Mouse (Mus musculus) bone marrow macrophage, adult 2 months (primary cell): Measurements from ENCODE around the gene Hspa2. TPM values are rescaled to one million over a fixed set of nuclear protein-coding genes. Genes with fewer than 3 reads are reported as not detected.
"Not testable (repeated sequence)": the region's sequence is repeated elsewhere in the genome, so short reads cannot be mapped to it uniquely, and the experiment has no call there.

Experiments
- H3K27ac ChIP-seq: 2 replicates; pipeline ENCODE4 v1.5.1; 2012; ENCODE audit warnings: low read depth, low read length; ENCODE audit not compliant: insufficient read depth
- H3K4me1 ChIP-seq: 2 replicates; pipeline ENCODE4 v1.6.1; 2012; ENCODE audit warnings: low read length; ENCODE audit not compliant: control insufficient read depth, insufficient read depth
- H3K4me3 ChIP-seq: 2 replicates; pipeline ENCODE4 v1.5.1; 2012; ENCODE audit warnings: mild to moderate bottlenecking, low read length, moderate library complexity; ENCODE audit not compliant: insufficient read depth
- CTCF ChIP-seq: IDR thresholded peaks from 2 replicates; pipeline ENCODE4 v1.5.1; 2012; ENCODE audit warnings: low read depth, mild to moderate bottlenecking, low read length, moderate library complexity
- POLR2A ChIP-seq: IDR thresholded peaks from 2 replicates; pipeline ENCODE4 v1.6.1; 2012; ENCODE audit warnings: mild to moderate bottlenecking, low read depth, low read length, borderline replicate concordance
- polyA plus RNA-seq: library from polyadenylated mRNA; stranded (reverse); fragments of >200 nt; gene quantifications from 2 replicates; pipeline ENCODE4 v1.2.4, GENCODE M21; 2012; ENCODE audit not compliant: missing spikeins, insufficient read depth, insufficient read length

Hspa2 gene
- polyA plus RNA-seq, 1 experiment = 8.0 TPM

DNA sequence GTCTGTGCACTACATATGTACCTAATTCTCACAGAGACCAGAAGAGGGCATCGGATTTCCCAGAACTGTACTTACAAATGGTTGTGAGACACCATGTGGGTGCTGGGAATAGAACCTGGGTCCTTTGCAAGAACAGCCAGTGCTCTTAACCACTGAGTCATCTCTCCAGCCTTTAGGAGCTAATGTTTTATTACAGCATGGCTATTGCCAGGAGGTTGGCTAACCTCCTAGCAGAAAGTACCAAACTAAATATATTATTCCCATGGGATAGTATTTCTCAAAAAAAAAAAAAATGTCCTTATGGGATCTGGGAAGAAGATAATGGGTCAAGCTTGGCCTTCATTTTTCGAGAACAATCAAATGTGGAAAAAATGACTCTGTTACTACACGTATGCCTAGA, 21.3 kb downstream of the Hspa2 start:
- Histone ChIP-seq H3K27ac (no peak overlapping the region), H3K4me3 (no peak overlapping the region), H3K4me1 (no peaks in the 10 kb centered on the region)
- TF ChIP-seq CTCF (no peak), POLR2A (no peak)

DNA sequence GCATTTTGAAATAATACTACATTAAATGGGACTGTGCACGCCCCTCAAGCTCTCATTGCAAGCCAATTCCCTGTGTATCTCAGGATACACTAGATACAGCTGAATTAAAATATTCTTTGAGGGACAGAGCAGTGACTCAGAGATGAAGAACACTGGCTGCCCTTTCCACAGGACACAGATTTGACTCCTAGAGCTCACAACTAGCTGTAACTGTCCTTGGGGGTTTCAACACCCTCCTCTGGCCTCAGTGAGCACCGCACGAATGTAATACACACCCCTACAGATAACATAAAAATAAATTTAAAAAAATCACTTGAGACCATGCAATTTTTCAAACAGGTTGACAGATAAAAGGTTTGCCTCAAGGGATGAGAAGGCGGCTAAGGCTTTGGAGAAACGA, 23.6 kb downstream of the Hspa2 start:
- TF ChIP-seq POLR2A (no peak), CTCF (no peak)
- no peak overlapping the region for H3K27ac ChIP-seq
- no peak overlapping the region for H3K4me3 ChIP-seq
- no peaks in the 10 kb centered on the region for H3K4me1 ChIP-seq

DNA sequence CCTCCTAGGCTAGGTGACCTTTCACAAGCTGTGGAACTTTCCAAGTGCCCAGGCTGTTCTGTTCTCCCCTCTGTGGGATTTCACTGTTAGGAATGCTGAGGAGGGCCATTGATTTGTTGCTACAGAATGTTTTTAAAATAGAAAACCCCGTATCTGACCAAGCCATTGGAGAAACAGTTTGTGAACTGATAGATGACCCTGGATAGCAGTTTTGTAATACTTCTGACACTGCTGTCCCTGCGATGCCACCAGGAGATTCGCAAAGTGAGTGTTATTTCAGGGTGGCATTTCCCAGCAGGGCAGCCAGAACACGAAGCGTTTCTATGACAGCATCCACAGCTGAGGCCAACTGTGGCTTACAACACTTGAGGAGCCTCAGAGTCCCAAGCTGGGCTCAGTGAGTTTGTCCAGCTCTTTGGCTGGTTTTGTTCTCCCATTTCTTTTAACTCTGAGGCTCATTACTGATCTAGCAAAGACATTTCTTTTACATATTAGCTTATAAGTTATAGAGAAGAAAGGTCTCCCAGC, 27.0 kb downstream of the Hspa2 start:
- Histone ChIP-seq H3K4me3 (no peak overlapping the region), H3K27ac (no peak overlapping the region), H3K4me1 (no peaks in the 10 kb centered on the region)
- TF ChIP-seq CTCF = no peak
- TF ChIP-seq POLR2A = no peak

DNA sequence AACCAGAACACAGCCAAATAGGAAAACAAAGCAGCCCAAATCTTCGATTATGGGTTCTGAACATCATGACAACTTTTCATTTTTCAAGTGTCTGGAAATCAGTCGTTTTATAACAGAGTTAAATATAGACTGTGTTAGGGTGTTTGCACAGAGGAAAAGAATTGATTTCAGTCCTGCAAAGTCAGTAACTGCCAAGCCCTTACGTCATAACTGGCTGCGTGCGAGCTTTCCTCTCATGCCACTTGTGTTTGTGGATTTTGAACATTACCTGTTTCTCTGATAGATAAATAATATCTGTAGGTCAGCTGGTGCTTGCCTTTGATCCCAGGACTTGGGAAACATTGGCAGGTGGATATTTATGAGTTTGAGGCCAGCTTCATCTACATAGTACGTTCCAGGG, 27.5 kb downstream of the Hspa2 start:
- no peak for TF ChIP-seq CTCF
- TF ChIP-seq POLR2A = no peak
- Histone ChIP-seq H3K4me1 (no peaks in the 10 kb centered on the region), H3K4me3 (no peak overlapping the region), H3K27ac (no peak overlapping the region)

DNA sequence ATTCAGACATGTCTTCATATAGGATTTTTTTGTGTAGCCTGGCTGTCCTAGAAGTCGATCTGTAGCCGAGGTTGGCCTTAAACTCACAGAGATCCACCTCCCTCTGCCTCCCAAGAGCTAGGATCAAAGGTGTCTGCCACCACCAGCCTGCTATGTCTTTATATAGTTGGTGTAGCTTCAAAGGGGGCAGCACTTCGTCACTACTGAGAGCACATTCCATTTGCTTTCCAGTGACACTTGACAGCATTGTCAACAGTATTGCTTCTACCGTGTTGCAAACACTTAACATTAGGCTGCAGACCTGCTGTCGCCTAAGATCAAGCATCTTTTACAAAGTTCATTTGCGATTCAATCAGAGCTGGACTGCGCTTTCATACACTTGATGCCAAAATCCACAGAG, 30.1 kb downstream of the Hspa2 start:
- H3K4me3 ChIP-seq = no peak overlapping the region
- no peak overlapping the region for H3K27ac ChIP-seq
- H3K4me1 ChIP-seq = no peaks in the 10 kb centered on the region
- TF ChIP-seq CTCF (no peak), POLR2A (no peak)

DNA sequence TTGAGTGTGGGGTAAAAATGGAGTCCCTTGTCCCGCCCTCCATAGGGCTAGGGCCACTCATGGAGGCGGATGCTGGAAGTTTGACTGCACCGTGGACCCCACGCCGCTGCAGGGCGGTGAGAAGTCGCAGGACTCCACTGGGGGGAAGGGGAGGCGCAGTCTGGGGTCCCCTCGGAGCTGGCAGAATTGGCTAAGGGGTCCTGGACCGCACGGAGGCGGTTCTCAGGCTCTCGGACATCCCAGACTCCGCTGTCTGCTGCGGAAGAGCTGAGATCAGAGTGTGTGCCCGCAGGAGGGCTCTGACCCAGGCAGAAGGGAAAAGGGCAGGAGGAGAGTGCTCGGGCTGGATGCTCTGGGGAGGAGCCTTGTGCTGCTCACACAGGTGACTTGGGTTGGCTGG, 31.1 kb downstream of the Hspa2 start:
- Histone ChIP-seq H3K27ac (no peak overlapping the region), H3K4me3 (no peak overlapping the region), H3K4me1 (no peaks in the 10 kb centered on the region)
- TF ChIP-seq CTCF (no peak), POLR2A (no peak)

DNA sequence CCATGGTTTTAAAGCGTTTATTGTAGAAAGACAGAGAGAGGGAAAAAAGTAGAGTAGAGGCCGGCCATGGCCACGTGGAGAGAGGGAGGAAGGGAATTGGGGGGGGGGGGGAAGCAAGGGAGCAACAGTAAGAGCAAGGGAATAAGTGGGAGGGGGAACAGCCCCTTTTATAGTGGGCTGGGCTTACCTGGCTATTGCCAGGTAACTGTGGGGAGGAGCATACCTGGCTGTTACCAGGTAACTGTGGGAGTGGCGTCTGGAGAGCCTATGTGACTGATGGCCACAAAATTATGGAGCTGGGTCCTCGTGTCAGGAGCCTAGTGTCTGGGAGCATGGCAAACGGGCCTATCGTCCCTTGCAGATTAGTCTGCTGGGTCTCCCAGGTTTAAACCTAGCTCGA, 31.6 kb downstream of the Hspa2 start:
- Histone ChIP-seq H3K4me3 (no peak overlapping the region), H3K4me1 (no peaks in the 10 kb centered on the region), H3K27ac (no peak overlapping the region)
- no peak for TF ChIP-seq POLR2A
- TF ChIP-seq CTCF = no peak

DNA sequence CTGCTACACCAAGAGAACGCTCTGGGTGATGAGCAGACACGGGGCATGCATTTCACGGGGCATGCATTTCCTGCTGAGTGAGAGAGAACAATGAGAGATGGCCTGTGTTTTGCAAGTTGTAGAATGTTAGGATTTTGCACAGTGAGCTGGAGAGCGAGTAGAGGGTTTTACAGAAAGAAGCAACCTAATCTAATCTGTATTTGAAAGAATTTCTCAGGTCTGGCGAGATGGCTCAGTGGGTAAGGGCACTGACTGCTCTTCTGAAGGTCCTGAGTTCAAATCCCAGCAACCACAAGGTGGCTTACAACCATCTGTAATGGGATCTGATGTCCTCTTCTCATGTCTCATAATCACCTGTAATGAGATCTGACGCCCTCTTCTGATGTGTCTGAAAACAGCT, 39.5 kb downstream of the Hspa2 start:
- H3K4me3 ChIP-seq, H3K27ac ChIP-seq, H3K4me1 ChIP-seq: not testable (repeated sequence)

DNA sequence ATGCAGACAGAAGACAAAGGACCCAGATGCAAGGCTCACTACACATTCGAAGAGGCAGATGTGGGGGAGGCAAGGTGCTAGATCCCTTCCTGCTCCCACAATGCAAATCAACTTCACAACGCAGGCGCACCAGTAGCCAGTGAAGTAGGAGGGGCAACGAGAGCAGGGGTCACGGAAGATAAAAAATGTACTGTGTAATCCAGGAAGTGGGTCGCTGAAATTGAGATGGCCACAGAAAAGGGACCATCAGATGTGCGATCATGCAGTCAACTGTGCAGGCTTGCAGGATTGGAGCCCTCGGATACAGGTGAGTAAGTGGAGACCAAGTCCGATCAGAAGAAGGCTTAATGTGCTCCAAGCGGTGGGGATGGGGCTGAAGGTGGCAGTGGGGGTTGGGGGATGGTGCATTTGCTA, 40.4 kb downstream of the Hspa2 start:
- TF ChIP-seq POLR2A (no peak), CTCF (no peak)
- Histone ChIP-seq H3K27ac (no peak overlapping the region), H3K4me3 (no peak overlapping the region), H3K4me1 (no peaks in the 10 kb centered on the region)

DNA sequence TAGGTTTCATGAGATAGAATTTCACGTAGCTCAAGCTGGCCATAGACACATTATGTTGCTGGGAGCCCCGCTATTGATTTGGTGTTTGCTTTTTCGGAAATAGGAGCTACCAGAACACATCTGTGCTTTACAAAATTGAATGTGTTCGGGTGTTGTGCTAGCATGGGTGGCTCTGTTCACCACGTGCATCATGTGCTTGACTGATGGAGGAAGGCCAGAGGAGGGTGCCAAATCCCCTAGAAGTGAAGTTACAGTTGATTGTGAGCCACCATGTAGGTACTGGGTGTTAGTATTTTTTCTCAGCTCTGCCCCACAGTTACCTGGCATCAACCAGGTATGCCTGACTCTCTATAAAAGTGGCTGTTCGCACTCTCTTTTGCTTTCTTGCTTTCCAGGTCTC, 40.9 kb downstream of the Hspa2 start:
- Histone ChIP-seq H3K4me3 (no peak overlapping the region), H3K4me1 (no peaks in the 10 kb centered on the region), H3K27ac (no peak overlapping the region)
- TF ChIP-seq CTCF (no peak), POLR2A (no peak)

DNA sequence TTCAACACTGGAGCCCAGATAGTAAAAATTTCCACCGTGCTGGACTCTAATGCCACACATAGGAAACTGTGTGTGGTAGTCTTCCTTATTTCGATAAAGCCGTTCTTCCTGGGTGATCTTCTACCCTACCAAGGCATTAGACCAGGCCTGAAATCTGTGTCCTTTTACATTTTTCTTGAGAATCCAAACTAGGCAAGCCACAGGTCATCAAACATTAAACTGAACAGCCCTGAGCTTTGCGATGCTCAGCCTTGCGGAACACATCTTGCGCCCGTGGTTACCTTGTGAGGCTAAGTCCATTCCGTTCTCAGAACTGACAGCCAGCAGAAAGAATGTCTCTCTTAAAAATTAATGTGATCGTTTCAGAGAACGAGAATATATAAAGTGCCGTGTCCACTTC, 42.2 kb downstream of the Hspa2 start:
- no peak overlapping the region for H3K4me3 ChIP-seq
- no peaks in the 10 kb centered on the region for H3K4me1 ChIP-seq
- TF ChIP-seq POLR2A (no peak), CTCF (no peak)
- no peak overlapping the region for H3K27ac ChIP-seq

DNA sequence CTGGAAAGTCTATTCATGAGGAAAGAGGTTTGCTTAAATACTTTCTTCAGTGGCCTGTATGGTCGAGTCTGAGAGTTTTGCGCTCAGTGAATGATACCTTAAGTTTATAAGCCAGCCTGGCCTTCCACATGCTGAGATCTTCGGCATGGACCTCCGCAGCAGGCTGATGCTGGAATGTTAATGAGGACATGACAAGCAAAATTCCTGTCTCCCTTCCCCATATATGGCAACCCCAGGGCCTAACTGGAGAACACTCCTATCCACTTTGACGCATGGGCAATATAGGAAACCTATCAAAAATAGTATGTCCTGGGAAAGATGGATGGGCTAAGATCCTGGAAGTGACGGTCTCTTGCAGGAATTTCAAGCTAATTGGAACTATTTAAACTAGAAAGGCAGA, 44.2 kb downstream of the Hspa2 start:
- H3K27ac ChIP-seq = no peak overlapping the region
- H3K4me3 ChIP-seq = no peak overlapping the region
- no peak for TF ChIP-seq CTCF
- no peak for TF ChIP-seq POLR2A
- H3K4me1 ChIP-seq = no peaks in the 10 kb centered on the region
